Mouse (Mus musculus): ENCODE measurements around the gene Tgif1. TPM values are rescaled to one million over a fixed set of nuclear protein-coding genes. Genes with fewer than 3 reads are reported as not detected.
"Not testable (repeated sequence)": the region's sequence is repeated elsewhere in the genome, so short reads cannot be mapped to it uniquely, and the experiment has no call there.

Tgif1 gene
- polyA plus RNA-seq, 1 experiment from 2014 or later = 9.0 TPM

- Histone ChIP-seq H3K4me2 (ENCODE audit: low read depth, low read length) (no peak overlapping the region), H3K27me3 (ENCODE audit: control insufficient read depth, insufficient read depth, low read depth, low read length) (peaks cover 10% of the 10 kb centered on the region), H3K9me3 (replicated peaks; ENCODE audit: control insufficient read depth, low read length) (no peaks in the 10 kb centered on the region), H3K9ac (ENCODE audit: low read depth, low read length) (no peak overlapping the region), H3K27ac (ENCODE audit: low read length) (no peak overlapping the region), H3K4me1 (ENCODE audit: control insufficient read depth, low read depth, low read length) (no peaks in the 10 kb centered on the region; the same call in 1 of the 2 replicates), H3K36me3 (ENCODE audit: control insufficient read depth, insufficient read depth) (no peaks in the 10 kb centered on the region), H3K4me3 (ENCODE audit: low read depth, low read length) (no peak overlapping the region)
- no peak for ATAC-seq (ENCODE audit: low read depth)
- WGBS (ENCODE audit: insufficient replicate concordance) = 62% methylated on average over 7 of the region's 7 CpGs
These were observed 15.3 kb downstream of the Tgif1 start for GRCm38 (mm10) chr17:70838031-70838430.

DNA sequence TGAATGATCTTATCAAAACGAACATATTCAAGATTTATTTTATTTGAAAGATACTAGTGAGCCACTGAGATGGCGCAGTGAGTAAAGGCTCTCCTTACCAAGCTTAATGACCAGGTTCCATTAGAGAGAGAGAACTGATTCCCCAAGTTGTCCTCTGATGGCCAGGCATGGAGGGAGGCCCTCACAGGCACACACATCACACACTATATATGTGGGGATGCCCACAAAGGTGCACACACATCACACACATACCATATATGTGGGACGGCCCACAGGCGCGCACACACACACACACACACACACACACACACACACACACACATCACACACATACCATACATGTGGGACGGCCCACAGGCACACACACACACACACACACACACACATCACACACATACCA lies 15.9 kb downstream of the Tgif1 start:
- not testable (repeated sequence) for H3K4me3 ChIP-seq (ENCODE audit: low read depth, low read length); H3K9me3 ChIP-seq (replicated peaks; ENCODE audit: control insufficient read depth, low read length); ATAC-seq (ENCODE audit: low read depth); H3K9ac ChIP-seq (ENCODE audit: low read depth, low read length); H3K4me2 ChIP-seq (ENCODE audit: low read depth, low read length); H3K27ac ChIP-seq (ENCODE audit: low read length); H3K4me1 ChIP-seq (ENCODE audit: control insufficient read depth, low read depth, low read length); H3K27me3 ChIP-seq (ENCODE audit: control insufficient read depth, insufficient read depth, low read depth, low read length); H3K36me3 ChIP-seq (ENCODE audit: control insufficient read depth, insufficient read depth)
- WGBS (ENCODE audit: insufficient replicate concordance) = 67% methylated on average over 3 of the region's 6 CpGs

DNA sequence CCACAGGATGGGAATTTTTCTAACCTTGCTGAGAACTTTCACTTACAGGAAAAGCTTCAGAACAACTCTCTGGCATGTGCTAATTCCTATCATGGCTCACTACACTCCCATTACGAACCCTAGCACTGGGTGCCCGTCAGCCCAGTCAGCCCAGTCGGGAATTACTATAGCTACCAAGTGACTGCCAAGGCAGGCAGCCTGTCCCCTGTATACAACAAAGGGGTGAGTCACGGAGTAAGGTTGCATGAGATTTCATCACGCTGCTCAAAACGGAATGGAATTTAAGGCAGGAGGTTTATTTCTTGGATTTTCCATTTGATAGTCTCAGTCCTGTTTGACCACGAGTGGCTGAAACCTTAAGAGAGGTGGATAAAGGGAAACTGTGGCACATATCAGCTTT lies 16.5 kb downstream of the Tgif1 start:
- no peaks in the 10 kb centered on the region for H3K36me3 ChIP-seq (ENCODE audit: control insufficient read depth, insufficient read depth)
- no peak overlapping the region for H3K9ac ChIP-seq (ENCODE audit: low read depth, low read length)
- H3K9me3 ChIP-seq (replicated peaks; ENCODE audit: control insufficient read depth, low read length) = no peaks in the 10 kb centered on the region
- H3K4me2 ChIP-seq (ENCODE audit: low read depth, low read length) = no peak overlapping the region
- no peak for ATAC-seq (ENCODE audit: low read depth)
- H3K4me1 ChIP-seq (ENCODE audit: control insufficient read depth, low read depth, low read length) = no peaks in the 10 kb centered on the region
- 70% methylated on average over 7 of the region's 7 CpGs for WGBS (ENCODE audit: insufficient replicate concordance)
- no peak overlapping the region for H3K4me3 ChIP-seq (ENCODE audit: low read depth, low read length)
- peaks cover 10% of the 10 kb centered on the region for H3K27me3 ChIP-seq (ENCODE audit: control insufficient read depth, insufficient read depth, low read depth, low read length)
- no peak overlapping the region for H3K27ac ChIP-seq (ENCODE audit: low read length)

GRCm38 (mm10) chr17:70835071-70835790 lies 18.1 kb downstream of the Tgif1 start:
- Histone ChIP-seq H3K9me3 (replicated peaks; ENCODE audit: control insufficient read depth, low read length) (no peaks in the 10 kb centered on the region), H3K4me2 (ENCODE audit: low read depth, low read length) (peak overlapping the region; percentile 57), H3K9ac (ENCODE audit: low read depth, low read length) (no peak overlapping the region; the same call in 1 of the 2 replicates), H3K4me1 (ENCODE audit: control insufficient read depth, low read depth, low read length) (no peaks in the 10 kb centered on the region), H3K36me3 (ENCODE audit: control insufficient read depth, insufficient read depth) (no peaks in the 10 kb centered on the region), H3K27ac (ENCODE audit: low read length) (no peak overlapping the region), H3K27me3 (ENCODE audit: control insufficient read depth, insufficient read depth, low read depth, low read length) (peaks cover 10% of the 10 kb centered on the region), H3K4me3 (ENCODE audit: low read depth, low read length) (peak overlapping the region; percentile 52)
- 7% methylated on average over 10 of the region's 10 CpGs for WGBS (ENCODE audit: insufficient replicate concordance)
- no peak for ATAC-seq (ENCODE audit: low read depth)

GRCm38 (mm10) chr17:70834430-70834965 lies 18.8 kb downstream of the Tgif1 start:
- Histone ChIP-seq H3K27ac (ENCODE audit: low read length) (peak overlapping the region; percentile 9; the same call in 1 of the 2 replicates), H3K4me3 (ENCODE audit: low read depth, low read length) (peak overlapping the region; percentile 52), H3K4me1 (ENCODE audit: control insufficient read depth, low read depth, low read length) (no peaks in the 10 kb centered on the region), H3K9ac (ENCODE audit: low read depth, low read length) (peak overlapping the region; percentile 22; the same call in 1 of the 2 replicates), H3K4me2 (ENCODE audit: low read depth, low read length) (peak overlapping the region; percentile 57), H3K27me3 (ENCODE audit: control insufficient read depth, insufficient read depth, low read depth, low read length) (peaks cover 10% of the 10 kb centered on the region), H3K36me3 (ENCODE audit: control insufficient read depth, insufficient read depth) (no peaks in the 10 kb centered on the region), H3K9me3 (replicated peaks; ENCODE audit: control insufficient read depth, low read length) (no peaks in the 10 kb centered on the region)
- peak; percentile 45; the same call in 1 of the 2 replicates for ATAC-seq (ENCODE audit: low read depth)
- under 1% methylated on average over 29 of the region's 29 CpGs for WGBS (ENCODE audit: insufficient replicate concordance)

GRCm38 (mm10) chr17:70832544-70832943 lies 20.8 kb downstream of the Tgif1 start:
- no peak overlapping the region for H3K27ac ChIP-seq (ENCODE audit: low read length)
- peak; percentile 41; the same call in 1 of the 2 replicates for ATAC-seq (ENCODE audit: low read depth)
- WGBS (ENCODE audit: insufficient replicate concordance) = 24% methylated on average over 9 of the region's 9 CpGs

DNA sequence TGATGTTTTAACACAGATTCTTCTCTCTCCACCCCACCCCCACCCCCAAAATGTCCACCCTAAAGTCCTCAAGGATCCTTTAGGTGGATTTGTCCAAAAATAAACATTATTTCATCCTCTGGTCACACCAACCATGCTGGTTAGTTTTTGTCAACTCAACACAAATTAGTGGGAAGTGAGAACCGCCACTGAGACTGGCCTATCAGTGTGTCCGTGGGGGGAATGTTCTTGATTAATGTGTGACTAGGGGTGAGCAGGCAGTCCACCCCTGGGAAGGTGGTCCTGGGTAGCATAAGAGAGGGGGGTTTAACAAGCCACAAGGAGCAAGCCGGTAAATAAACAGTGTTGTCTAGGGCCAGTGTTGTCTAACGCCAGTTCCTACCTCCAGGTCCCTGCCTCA lies 21.8 kb downstream of the Tgif1 start:
- 51% methylated on average over 4 of the region's 4 CpGs for WGBS (ENCODE audit: insufficient replicate concordance)
- H3K4me2 ChIP-seq (ENCODE audit: low read depth, low read length) = no peak overlapping the region
- peaks cover 10% of the 10 kb centered on the region for H3K27me3 ChIP-seq (ENCODE audit: control insufficient read depth, insufficient read depth, low read depth, low read length)
- H3K9me3 ChIP-seq (replicated peaks; ENCODE audit: control insufficient read depth, low read length) = no peaks in the 10 kb centered on the region
- H3K9ac ChIP-seq (ENCODE audit: low read depth, low read length) = no peak overlapping the region
- no peak for ATAC-seq (ENCODE audit: low read depth)
- no peaks in the 10 kb centered on the region for H3K4me1 ChIP-seq (ENCODE audit: control insufficient read depth, low read depth, low read length)
- no peaks in the 10 kb centered on the region for H3K36me3 ChIP-seq (ENCODE audit: control insufficient read depth, insufficient read depth)
- H3K27ac ChIP-seq (ENCODE audit: low read length) = no peak overlapping the region
- no peak overlapping the region for H3K4me3 ChIP-seq (ENCODE audit: low read depth, low read length)

More at GRCm38 (mm10) chr17:70832544-70832943, 20.8 kb downstream of the Tgif1 start:
- Histone ChIP-seq H3K9ac (ENCODE audit: low read depth, low read length) (no peak overlapping the region), H3K9me3 (replicated peaks; ENCODE audit: control insufficient read depth, low read length) (no peaks in the 10 kb centered on the region), H3K4me1 (ENCODE audit: control insufficient read depth, low read depth, low read length) (no peaks in the 10 kb centered on the region), H3K36me3 (ENCODE audit: control insufficient read depth, insufficient read depth) (no peaks in the 10 kb centered on the region), H3K27me3 (ENCODE audit: control insufficient read depth, insufficient read depth, low read depth, low read length) (peaks cover 10% of the 10 kb centered on the region), H3K4me2 (ENCODE audit: low read depth, low read length) (no peak overlapping the region), H3K4me3 (ENCODE audit: low read depth, low read length) (no peak overlapping the region)

DNA sequence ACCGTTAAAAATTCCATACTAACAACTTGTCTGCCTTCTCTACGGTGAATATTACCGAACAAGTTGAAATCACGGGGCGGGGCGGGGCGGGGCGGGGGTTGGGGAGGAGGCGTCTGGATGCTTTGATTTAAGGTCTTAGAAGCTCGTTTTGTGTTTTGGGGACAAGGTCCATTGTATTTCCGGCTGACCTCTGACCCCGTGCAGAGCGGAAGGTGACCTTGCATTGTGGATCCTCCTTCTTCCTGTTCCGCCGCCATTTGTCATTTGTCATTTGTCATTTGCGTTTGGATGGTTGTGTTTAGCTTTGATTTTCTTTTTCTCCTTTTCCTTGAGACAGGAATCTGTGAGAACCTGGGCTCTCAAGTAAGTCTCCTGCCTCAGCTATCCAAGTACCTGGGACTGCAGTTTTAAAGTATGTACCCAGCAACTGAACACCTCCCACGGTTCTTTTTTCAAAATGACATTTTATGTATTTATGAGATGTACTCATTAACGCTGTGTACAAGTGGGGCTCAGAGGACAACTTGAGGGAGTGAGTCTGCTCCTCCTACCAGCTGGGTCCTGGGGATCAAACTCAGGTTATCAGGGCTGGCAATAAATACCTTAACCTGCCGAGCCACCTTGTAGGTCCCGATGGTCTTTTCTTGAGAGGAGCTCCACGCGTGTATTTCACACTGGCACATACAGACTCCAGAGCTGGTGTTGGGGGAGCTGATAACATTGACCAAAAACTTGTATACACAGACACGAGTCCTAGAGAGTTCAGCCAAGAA lies 23.2 kb downstream of the Tgif1 start:
- H3K4me3 ChIP-seq (ENCODE audit: low read depth, low read length) = no peak overlapping the region
- no peaks in the 10 kb centered on the region for H3K9me3 ChIP-seq (replicated peaks; ENCODE audit: control insufficient read depth, low read length)
- no peak for ATAC-seq (ENCODE audit: low read depth)
- H3K36me3 ChIP-seq (ENCODE audit: control insufficient read depth, insufficient read depth) = no peaks in the 10 kb centered on the region
- H3K27ac ChIP-seq (ENCODE audit: low read length) = no peak overlapping the region
- H3K4me1 ChIP-seq (ENCODE audit: control insufficient read depth, low read depth, low read length) = no peaks in the 10 kb centered on the region
- peaks cover 6% of the 10 kb centered on the region for H3K27me3 ChIP-seq (ENCODE audit: control insufficient read depth, insufficient read depth, low read depth, low read length)
- H3K9ac ChIP-seq (ENCODE audit: low read depth, low read length) = no peak overlapping the region
- WGBS (ENCODE audit: insufficient replicate concordance) = 70% methylated on average over 23 of the region's 23 CpGs
- H3K4me2 ChIP-seq (ENCODE audit: low read depth, low read length) = no peak overlapping the region

DNA sequence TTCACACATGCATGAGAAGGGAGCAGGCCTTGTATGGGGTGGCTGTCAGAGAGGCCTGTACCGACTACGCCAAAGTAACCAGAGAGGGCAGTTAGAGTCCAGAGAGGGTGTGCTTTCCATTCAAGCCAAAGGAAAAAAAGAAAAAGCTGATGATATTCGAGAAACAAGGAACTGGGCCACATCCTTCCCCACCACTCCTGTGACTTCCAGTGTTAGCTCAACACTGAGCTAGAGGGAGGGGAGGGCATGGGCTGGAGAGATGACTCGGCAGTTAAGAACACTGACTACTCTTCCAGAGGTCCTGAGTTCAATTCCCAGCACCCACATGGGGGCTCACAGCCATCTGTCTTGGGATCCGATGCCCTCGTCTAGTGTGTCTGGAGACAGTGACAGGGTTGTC lies 24.1 kb downstream of the Tgif1 start:
- Histone ChIP-seq H3K9ac (ENCODE audit: low read depth, low read length) (no peak overlapping the region), H3K27ac (ENCODE audit: low read length) (no peak overlapping the region), H3K9me3 (replicated peaks; ENCODE audit: control insufficient read depth, low read length) (no peaks in the 10 kb centered on the region), H3K4me2 (ENCODE audit: low read depth, low read length) (no peak overlapping the region), H3K27me3 (ENCODE audit: control insufficient read depth, insufficient read depth, low read depth, low read length) (peaks cover under 1% of the 10 kb centered on the region; the same call in 1 of the 2 replicates), H3K4me3 (ENCODE audit: low read depth, low read length) (no peak overlapping the region), H3K36me3 (ENCODE audit: control insufficient read depth, insufficient read depth) (no peaks in the 10 kb centered on the region), H3K4me1 (ENCODE audit: control insufficient read depth, low read depth, low read length) (no peaks in the 10 kb centered on the region)
- no peak for ATAC-seq (ENCODE audit: low read depth)
- 63% methylated on average over 6 of the region's 6 CpGs for WGBS (ENCODE audit: insufficient replicate concordance)
